Mouse (Mus musculus) C2C12 (cell line): ENCODE results near the gene Anks1b.

Experiments used
- CTCF ChIP-seq: IDR thresholded peaks from one replicate; pipeline ENCODE4 v1.5.1; 2011; ENCODE audit not compliant: control insufficient read depth, insufficient read depth, insufficient read length
- FOSL1 ChIP-seq: IDR thresholded peaks from one replicate; pipeline ENCODE4 v1.8.0; 2011; ENCODE audit warnings: mild to moderate bottlenecking, low read length; ENCODE audit not compliant: poor library complexity, insufficient read depth, severe bottlenecking
- MAX ChIP-seq: IDR thresholded peaks from one replicate; pipeline ENCODE4 v1.6.1; 2011; ENCODE audit warnings: mild to moderate bottlenecking, control low read depth
- MYOD1 ChIP-seq: IDR thresholded peaks from one replicate; pipeline ENCODE4 v1.6.1; 2011; ENCODE audit warnings: low read depth; ENCODE audit not compliant: control insufficient read depth, insufficient read length
- MYOG ChIP-seq: IDR thresholded peaks from one replicate; pipeline ENCODE4 v1.6.1; 2011; ENCODE audit not compliant: control insufficient read depth, insufficient read length; ENCODE audit errors: extremely low read depth

DNA sequence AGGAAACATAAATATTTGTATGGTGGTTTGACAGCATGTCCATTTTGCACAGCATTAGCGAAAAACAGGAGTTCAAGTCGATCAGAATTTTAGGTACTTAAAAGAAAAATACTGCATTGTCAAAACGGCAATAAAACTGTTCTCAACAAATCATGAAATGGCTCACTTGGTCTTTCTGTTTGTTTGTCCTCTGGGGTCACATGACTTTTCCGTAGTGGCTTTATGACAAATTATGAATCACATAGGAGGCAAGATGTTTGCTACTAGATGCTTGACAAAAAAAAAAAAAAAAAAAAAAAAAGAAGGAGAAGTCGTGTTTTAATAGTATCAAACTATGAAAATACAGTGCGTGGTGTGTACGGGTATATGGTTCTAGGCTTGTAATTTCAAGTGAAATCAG is 495.7 kb downstream of the Anks1b start:
- TF ChIP-seq CTCF (no peak), MAX (peak; percentile 24), MYOD1 (no peak), MYOG (no peak), FOSL1 (peak; percentile 45)
